Mouse (Mus musculus): ENCODE data around the gene Gm20547. TPM values are rescaled to one million over a fixed set of nuclear protein-coding genes. Genes with fewer than 3 reads are reported as not detected.

Gene Gm20547
- polyA plus RNA-seq (2015; fragmentation: Nextera tagmentation; extraction: Ambion mirVana) = not detected in 2 replicates

DNA sequence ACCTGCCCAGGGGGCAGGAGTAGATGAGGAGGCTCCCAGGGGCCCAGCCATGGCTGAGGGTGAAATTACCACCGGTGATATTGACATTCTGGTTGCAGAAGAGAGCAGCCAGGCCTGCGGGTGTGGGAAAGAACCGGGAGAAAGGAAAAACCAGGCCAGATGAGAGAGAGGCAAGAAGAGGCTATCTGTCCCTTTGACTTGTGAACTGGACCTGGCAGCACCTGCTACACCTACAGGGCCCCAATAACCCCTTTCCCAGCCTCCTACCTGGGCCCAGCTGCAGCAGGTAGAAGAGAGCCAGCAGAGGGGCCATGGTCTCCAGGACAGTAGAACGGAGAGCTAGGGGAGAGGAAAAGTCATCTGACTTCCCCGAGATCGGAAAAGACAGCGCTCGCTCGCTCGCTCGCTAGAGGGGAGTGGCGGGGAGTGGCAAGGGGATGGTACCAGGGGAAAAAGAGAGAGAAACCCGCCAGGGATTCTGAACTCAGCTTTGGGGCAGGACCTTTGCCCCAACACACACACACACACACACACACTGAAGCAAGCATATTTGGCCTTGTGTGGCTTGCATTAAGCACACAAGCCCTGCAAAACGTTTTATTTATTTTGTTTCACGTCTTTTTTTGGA lies at the start of gene Gm20547:
TSS of gene Gm20547 (minus strand) at position 360 of the 628 bp plus-strand sequence.

DNA sequence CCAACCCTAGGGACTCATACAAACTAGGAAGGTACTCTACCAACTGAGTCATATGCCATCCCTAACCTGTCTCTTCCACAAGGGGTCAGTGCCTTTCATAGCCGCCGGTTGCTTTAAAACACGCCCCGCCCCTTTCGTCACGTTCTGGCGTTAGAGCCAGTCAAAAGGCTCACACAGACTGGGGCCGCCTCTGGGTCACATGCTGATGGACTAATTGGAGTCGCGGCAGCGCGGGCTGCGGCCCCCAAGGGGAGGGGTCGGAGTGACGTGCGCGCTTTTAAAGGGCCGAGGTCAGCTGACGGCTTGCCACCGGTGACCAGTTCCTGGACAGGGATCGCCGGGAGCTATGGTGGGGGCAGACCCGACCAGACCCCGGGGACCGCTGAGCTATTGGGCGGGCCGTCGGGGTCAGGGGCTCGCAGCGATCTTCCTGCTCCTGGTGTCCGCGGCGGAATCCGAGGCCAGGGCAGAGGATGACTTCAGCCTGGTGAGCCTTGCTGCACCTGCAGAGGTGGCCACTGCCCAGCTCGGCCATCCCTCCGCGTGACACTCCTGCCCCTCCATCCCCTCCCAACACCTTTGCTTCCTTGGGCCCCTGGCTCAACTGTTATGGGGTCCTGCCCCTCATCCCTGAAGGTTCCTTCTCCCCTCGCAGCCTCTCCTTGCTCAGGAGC lies 49.4 kb upstream of the Gm20547 start, which contains the start of gene Neu1:
TSS of gene Neu1 (plus strand) at position 193 of the 674 bp plus-strand sequence.

DNA sequence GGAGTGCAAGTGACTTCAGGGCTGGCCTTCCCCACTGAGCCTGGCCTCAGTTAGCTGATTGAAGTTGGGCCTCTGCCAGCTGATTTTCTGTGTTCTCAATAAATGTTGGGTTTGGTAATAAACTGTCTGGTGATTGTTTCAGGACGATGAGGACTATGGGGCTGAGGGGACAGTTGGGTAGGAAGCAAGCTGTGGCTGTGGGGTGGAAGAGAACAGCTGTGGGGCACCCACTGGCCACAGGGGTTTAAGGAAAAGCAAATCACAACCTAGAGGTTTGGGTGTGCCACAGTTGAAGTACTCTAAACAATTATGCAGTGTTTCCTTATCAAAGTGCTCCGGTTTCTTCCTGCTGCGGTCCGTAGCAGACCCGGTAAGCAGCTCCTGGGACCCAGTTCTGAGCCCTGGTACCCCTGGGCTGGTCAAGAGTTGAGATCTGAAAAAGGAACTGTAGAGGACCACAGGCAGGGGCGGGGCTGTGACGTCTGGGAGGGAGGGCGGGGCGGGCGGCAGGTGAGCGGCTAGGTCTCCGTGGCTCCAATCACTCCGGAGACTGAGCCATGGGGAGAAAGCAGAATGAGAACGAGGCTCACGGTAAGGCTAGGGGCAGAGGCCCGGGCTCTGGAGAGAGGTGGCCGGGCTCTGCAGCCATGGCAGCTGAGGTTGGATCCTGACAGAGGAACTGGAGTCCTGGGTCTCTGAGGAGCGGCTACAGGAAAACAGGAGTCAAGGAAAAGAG lies 32.3 kb upstream of the Gm20547 start, which contains the start of gene Slc44a4:
TSS of gene Slc44a4 (plus strand) at position 537 of the 736 bp plus-strand sequence.

DNA sequence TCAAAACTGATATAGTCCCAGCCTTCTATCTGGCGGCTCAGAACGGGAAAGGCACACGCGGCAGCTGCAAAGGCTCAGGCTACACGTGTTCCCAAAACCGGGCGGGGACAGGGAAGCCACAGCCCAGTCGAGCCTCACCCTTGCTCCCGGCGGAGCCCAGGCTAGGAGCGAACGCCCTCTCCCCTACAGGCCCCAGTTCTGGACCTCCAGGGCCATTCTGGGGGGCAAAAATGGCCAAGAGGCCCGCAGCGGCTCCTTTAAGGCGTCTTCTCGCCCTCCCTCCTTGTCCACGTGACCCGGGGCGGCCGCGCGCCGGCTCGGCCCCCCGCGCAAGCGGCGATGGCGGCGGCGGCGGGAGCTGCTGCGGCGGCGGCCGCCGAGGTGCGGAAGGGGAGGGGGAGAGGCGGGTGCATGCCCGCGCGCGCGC lies 16.3 kb upstream of the Gm20547 start, which contains the start of the genes C2 and Ehmt2:
TSS of gene C2 (minus strand) at position 106 of the 427 bp plus-strand sequence.
TSS of gene Ehmt2 (plus strand) at position 310 of the 427 bp plus-strand sequence.

DNA sequence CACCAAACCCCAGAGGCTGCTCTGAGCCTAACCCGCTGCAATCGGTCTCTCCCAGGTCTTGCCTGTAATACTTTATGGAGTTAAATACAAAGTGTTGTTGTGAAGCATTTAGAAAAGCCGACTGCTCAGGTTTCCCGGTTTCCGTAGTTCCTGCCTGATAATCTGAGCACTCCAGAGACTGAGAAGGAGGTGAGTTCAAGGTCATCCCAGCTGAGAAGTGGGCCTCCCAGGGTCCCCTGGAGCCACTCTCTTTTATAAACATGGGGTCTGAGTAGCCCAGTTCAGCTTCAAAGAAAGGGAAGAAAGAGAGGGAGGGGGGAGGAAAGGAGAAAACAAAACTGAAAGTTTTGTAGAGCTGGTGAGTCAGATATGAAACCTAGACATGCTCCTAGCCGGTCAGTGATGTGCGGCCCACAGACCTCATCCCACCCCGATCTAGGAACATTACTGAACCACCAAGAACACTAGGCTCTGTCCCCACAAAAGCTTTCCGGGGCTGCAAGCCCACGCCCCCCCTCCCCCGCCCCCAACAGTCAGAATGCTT lies 2.4 kb downstream of the Gm20547 start, which contains the start of gene Zbtb12:
TSS of gene Zbtb12 (plus strand) at position 148 of the 544 bp plus-strand sequence.

DNA sequence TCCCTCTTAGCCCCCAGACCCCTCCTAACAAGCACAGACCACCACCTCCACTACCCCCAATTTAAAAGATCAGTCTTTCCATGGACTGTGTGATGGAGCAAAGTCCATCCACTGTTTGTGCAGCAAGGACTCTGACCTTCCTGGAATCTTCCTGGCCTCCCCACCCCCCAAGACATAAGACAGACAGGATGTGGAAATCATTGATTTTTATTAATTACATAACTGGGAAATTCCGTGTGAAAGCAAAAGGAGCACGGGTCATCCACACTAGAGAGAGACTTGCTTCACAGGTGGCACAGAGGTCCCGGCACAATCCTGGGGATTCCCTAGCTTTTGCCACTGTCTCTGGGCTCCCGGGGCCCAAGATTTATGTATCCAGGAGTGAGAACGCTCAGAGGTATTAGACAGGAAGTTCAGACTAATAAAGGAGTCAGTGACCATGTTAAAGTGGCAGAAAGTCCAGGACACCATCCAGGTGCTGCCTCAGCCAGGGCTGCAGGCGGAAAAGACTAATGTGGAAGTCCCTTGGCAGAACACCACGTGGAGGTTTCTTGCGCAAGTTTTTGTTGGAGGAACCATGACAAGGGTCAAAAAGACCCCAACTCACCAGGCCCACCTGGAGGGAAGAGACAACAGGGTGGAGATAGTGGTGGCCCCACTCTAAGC lies 19.3 kb downstream of the Gm20547 start, which contains the start of gene Cfb:
TSS of gene Cfb (minus strand) at position 103 of the 666 bp plus-strand sequence.

DNA sequence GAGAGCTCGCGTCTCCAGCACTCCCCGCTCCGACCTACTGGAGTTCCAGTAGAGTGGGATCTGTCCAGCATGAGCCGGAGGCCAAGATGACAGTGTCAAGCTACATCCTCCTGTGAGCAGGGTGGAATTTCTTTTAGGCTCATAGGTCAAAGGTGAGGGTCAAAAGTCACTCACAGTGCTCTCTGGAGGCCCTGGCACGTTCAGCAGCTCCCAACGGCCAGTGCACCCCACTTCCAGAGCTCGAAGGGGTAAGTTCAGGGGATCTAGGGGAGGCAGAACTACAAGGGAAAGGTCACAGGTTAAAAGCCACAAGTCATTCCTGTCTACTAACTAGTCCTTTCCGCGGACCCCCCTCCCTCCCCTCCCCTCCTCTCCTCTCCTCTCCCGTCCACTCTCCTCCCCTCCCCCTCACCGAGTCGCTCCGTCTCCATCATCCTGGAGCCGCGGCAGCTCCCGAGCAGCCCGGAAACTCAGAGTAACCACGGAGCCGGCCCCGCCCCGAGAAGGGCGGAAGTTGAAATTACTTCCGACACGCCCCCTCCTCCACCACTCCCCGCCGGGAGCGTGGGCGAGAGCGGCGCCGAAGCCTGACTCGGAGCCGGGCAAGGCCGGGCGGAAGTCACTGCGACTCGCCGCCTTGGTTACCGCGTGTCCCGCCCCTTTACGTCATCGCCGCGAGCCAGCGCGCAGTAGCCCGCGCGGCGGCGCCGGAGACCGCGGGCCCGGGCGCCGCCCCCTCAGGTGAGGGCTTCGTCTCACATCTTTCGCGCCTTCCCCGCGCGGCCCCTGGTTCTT lies 31.9 kb downstream of the Gm20547 start, which contains the start of the genes Skiv2l and Nelfe:
TSS of gene Skiv2l (minus strand) at position 489 of the 795 bp plus-strand sequence.
TSS of gene Nelfe (plus strand) at position 670 of the 795 bp plus-strand sequence.

DNA sequence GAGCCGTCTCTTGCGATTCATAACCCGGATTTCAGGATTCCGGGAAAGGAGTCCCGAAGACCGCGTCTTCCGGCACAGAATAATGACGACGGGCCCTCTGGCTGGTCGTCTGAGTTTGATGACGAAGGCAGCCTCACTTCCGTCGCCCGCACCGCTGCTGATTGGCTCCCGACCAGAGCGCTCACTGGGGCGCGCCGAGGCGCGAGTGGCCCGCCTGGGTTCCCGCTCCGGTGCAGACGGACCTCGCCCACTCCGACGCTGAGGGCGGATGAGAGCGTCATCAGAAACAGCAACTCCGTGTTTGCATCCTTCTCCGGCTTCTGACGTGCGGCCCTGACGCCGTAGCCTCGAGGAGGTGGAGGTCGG lies 45.0 kb downstream of the Gm20547 start, which contains the start of the genes Stk19 and Dxo:
TSS of gene Stk19 (minus strand) at position 90 of the 366 bp plus-strand sequence.
TSS of gene Dxo (plus strand) at position 164 of the 366 bp plus-strand sequence.

Small RNA genes within 50 kb of the gene (microRNA-seq; reads per million reads assigned to microRNA genes)
- 0 reads per million in 2 experiments for gene Mir6970
- 0.10 to 1.7 reads per million in 2 experiments for gene Mir6971
- gene Mir6972 = 0 reads per million in 2 experiments

Other genes with a start within 250 kb of the Gm20547 start
- gene Fkbpl, start 237.3 kb downstream of the Gm20547 start, polyA plus RNA-seq (2015; fragmentation: Nextera tagmentation; extraction: Ambion mirVana) = 10.5 and 13.4 TPM in 2 replicates
- gene Atf6b, start 234.9 kb downstream of the Gm20547 start, polyA plus RNA-seq (2015; fragmentation: Nextera tagmentation; extraction: Ambion mirVana) = 16.5 and 20.5 TPM in 2 replicates
- 15.2 and 16.9 TPM in 2 replicates for gene Tnxb, start 211.5 kb downstream of the Gm20547 start, polyA plus RNA-seq (2015; fragmentation: Nextera tagmentation; extraction: Ambion mirVana)
- gene C4b, start 138.2 kb downstream of the Gm20547 start, polyA plus RNA-seq (2015; fragmentation: Nextera tagmentation; extraction: Ambion mirVana) = 0.82 and 3.6 TPM in 2 replicates
- not detected in 2 replicates for gene Cyp21a1, start 77.5 kb downstream of the Gm20547 start, polyA plus RNA-seq (2015; fragmentation: Nextera tagmentation; extraction: Ambion mirVana)
- gene Stk19, start 45.1 kb downstream of the Gm20547 start, polyA plus RNA-seq (2015; fragmentation: Nextera tagmentation; extraction: Ambion mirVana) = 11.6 and 15.6 TPM in 2 replicates
- 21.0 and 22.2 TPM in 2 replicates for gene Dxo, start 45.0 kb downstream of the Gm20547 start, polyA plus RNA-seq (2015; fragmentation: Nextera tagmentation; extraction: Ambion mirVana)
- 15.7 and 16.8 TPM in 2 replicates for gene Skiv2l, start 31.8 kb downstream of the Gm20547 start, polyA plus RNA-seq (2015; fragmentation: Nextera tagmentation; extraction: Ambion mirVana)
- 33.1 and 42.1 TPM in 2 replicates for gene Nelfe, start 31.7 kb downstream of the Gm20547 start, polyA plus RNA-seq (2015; fragmentation: Nextera tagmentation; extraction: Ambion mirVana)
- gene Cfb, start 19.5 kb downstream of the Gm20547 start, polyA plus RNA-seq (2015; fragmentation: Nextera tagmentation; extraction: Ambion mirVana) = 4.1 and 6.3 TPM in 2 replicates
- gene Zbtb12, start 2.6 kb downstream of the Gm20547 start, polyA plus RNA-seq (2015; fragmentation: Nextera tagmentation; extraction: Ambion mirVana) = 0.87 and 0.99 TPM in 2 replicates
- 5.1 and 9.4 TPM in 2 replicates for gene C2, start 16.2 kb upstream of the Gm20547 start, polyA plus RNA-seq (2015; fragmentation: Nextera tagmentation; extraction: Ambion mirVana)
- gene Ehmt2, start 16.4 kb upstream of the Gm20547 start, polyA plus RNA-seq (2015; fragmentation: Nextera tagmentation; extraction: Ambion mirVana) = 26.7 and 27.6 TPM in 2 replicates
- not detected in 2 replicates for gene Slc44a4, start 32.4 kb upstream of the Gm20547 start, polyA plus RNA-seq (2015; fragmentation: Nextera tagmentation; extraction: Ambion mirVana)
- gene Neu1, start 49.2 kb upstream of the Gm20547 start, polyA plus RNA-seq (2015; fragmentation: Nextera tagmentation; extraction: Ambion mirVana) = 12.8 and 14.9 TPM in 2 replicates
- 0.12 and 0.27 TPM in 2 replicates for gene Hspa1b, start 77.2 kb upstream of the Gm20547 start, polyA plus RNA-seq (2015; fragmentation: Nextera tagmentation; extraction: Ambion mirVana)
- gene Gm20481, start 87.9 kb upstream of the Gm20547 start, polyA plus RNA-seq (2015; fragmentation: Nextera tagmentation; extraction: Ambion mirVana) = 0.32 TPM in 1 of 2 replicates, not detected in the other
- 2.5 and 3.8 TPM in 2 replicates for gene Hspa1a, start 90.1 kb upstream of the Gm20547 start, polyA plus RNA-seq (2015; fragmentation: Nextera tagmentation; extraction: Ambion mirVana)
- gene Hspa1l, start 90.7 kb upstream of the Gm20547 start, polyA plus RNA-seq (2015; fragmentation: Nextera tagmentation; extraction: Ambion mirVana) = 2.7 and 2.8 TPM in 2 replicates
- 54.1 and 55.4 TPM in 2 replicates for gene Lsm2, start 99.8 kb upstream of the Gm20547 start, polyA plus RNA-seq (2015; fragmentation: Nextera tagmentation; extraction: Ambion mirVana)
- 27.6 and 32.6 TPM in 2 replicates for gene Vars, start 118.9 kb upstream of the Gm20547 start, polyA plus RNA-seq (2015; fragmentation: Nextera tagmentation; extraction: Ambion mirVana)
- gene Vwa7, start 134.5 kb upstream of the Gm20547 start, polyA plus RNA-seq (2015; fragmentation: Nextera tagmentation; extraction: Ambion mirVana) = 0.46 and 0.53 TPM in 2 replicates
- gene Sapcd1, start 146.0 kb upstream of the Gm20547 start, polyA plus RNA-seq (2015; fragmentation: Nextera tagmentation; extraction: Ambion mirVana) = 10.6 and 11.5 TPM in 2 replicates
- 2.2 and 3.5 TPM in 2 replicates for gene Msh5, start 164.7 kb upstream of the Gm20547 start, polyA plus RNA-seq (2015; fragmentation: Nextera tagmentation; extraction: Ambion mirVana)
- 115 and 138 TPM in 2 replicates for gene Clic1, start 167.9 kb upstream of the Gm20547 start, polyA plus RNA-seq (2015; fragmentation: Nextera tagmentation; extraction: Ambion mirVana)
- 144 and 157 TPM in 2 replicates for gene Ddah2, start 177.0 kb upstream of the Gm20547 start, polyA plus RNA-seq (2015; fragmentation: Nextera tagmentation; extraction: Ambion mirVana)
- 11.3 TPM in 1 of 2 replicates, not detected in the other for gene Ly6g6c, start 183.3 kb upstream of the Gm20547 start, polyA plus RNA-seq (2015; fragmentation: Nextera tagmentation; extraction: Ambion mirVana)
- 0.08 and 0.30 TPM in 2 replicates for gene Mpig6b, start 184.1 kb upstream of the Gm20547 start, polyA plus RNA-seq (2015; fragmentation: Nextera tagmentation; extraction: Ambion mirVana)
- 2.1 TPM in 1 of 2 replicates, not detected in the other for gene Ly6g6e, start 194.9 kb upstream of the Gm20547 start, polyA plus RNA-seq (2015; fragmentation: Nextera tagmentation; extraction: Ambion mirVana)
- 0.49 and 1.2 TPM in 2 replicates for gene Ly6g6d, start 196.0 kb upstream of the Gm20547 start, polyA plus RNA-seq (2015; fragmentation: Nextera tagmentation; extraction: Ambion mirVana)
- gene Ly6g6f, start 203.6 kb upstream of the Gm20547 start, polyA plus RNA-seq (2015; fragmentation: Nextera tagmentation; extraction: Ambion mirVana) = 0.11 and 0.29 TPM in 2 replicates
- 87.8 and 89.8 TPM in 2 replicates for gene Abhd16a, start 207.2 kb upstream of the Gm20547 start, polyA plus RNA-seq (2015; fragmentation: Nextera tagmentation; extraction: Ambion mirVana)
- gene Ly6g5c, start 226.2 kb upstream of the Gm20547 start, polyA plus RNA-seq (2015; fragmentation: Nextera tagmentation; extraction: Ambion mirVana) = 0.38 TPM in 1 of 2 replicates, not detected in the other
- gene Ly6g5b, start 233.4 kb upstream of the Gm20547 start, polyA plus RNA-seq (2015; fragmentation: Nextera tagmentation; extraction: Ambion mirVana) = 0.22 and 0.37 TPM in 2 replicates
- gene Gpank1, start 239.4 kb upstream of the Gm20547 start, polyA plus RNA-seq (2015; fragmentation: Nextera tagmentation; extraction: Ambion mirVana) = 8.4 and 9.1 TPM in 2 replicates
- gene Csnk2b, start 240.0 kb upstream of the Gm20547 start, polyA plus RNA-seq (2015; fragmentation: Nextera tagmentation; extraction: Ambion mirVana) = 203 and 204 TPM in 2 replicates
- 10.6 and 11.8 TPM in 2 replicates for gene D17H6S53E, start 244.3 kb upstream of the Gm20547 start, polyA plus RNA-seq (2015; fragmentation: Nextera tagmentation; extraction: Ambion mirVana)

All from skeletal muscle tissue, postnatal 0 days (tissue).